18 mouse cellular contexts compared by ENCODE assay signal in the genomic region with DNA sequence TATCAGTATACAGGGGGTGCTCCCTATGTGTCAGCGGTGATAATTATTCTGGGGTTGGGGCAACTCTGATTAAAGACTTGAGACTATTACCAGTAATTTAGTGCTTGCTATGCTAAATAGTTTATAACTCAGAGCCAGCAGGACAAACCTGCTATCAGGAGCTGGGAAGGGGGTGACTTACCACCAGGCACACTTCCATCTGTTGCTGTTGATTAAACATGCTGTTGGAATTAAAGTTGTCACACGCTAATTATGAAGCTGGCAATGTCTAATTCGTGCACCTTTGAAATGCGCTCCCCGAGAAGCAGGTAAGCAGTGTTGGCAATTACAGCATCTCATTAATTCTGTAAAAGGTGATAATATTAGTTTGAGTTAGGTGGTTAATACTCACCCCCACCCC.
DNase-seq lines count a peak whose midpoint lies in the region; ATAC-seq and TF ChIP-seq lines count a peak whose summit lies in the region.
"Had no signal": no experiment of that assay in that cellular context is flagged by ENCODE, and none has a peak within 500 bp of the region (broad histone marks: within the 10 kb centered on the region; RNA-seq: fewer than 3 reads in every experiment).

No protein-coding gene starts in this region.

- peak; percentile 44 for DNase-seq in forebrain, embryonic 14.5 days (ENCODE audit: low spot score)
- DNase-seq in forebrain, embryonic 11.5 days (ENCODE audit: low spot score) = no peak
- peak; percentile 43 for DNase-seq in hindbrain, postnatal 0 days (ENCODE audit: low spot score)
- DNase-seq in brain, adult 2 months (ENCODE audit: low read depth, low spot score) = peak; percentile 2
- DNase-seq in forebrain, postnatal 0 days = peak; percentile 8
- DNase-seq in right cerebral cortex, adult 18-20 months = no peak
- DNase-seq: adrenal gland, postnatal 14 days; cerebellum, adult 2 months; cerebellum, postnatal 10 days; gastrocnemius, postnatal 14 days; heart, adult 2 months; heart, postnatal 14 days had no signal

- ATAC-seq in forebrain, embryonic 14.5 days = 0 out of 2 replicates have a peak, but pooled peaks have one; percentile 5
- ATAC-seq in forebrain, embryonic 11.5 days (replicated peaks; ENCODE audit: low FRiP score) = no peak
- ATAC-seq in hindbrain, postnatal 0 days = no peak; the same call in 1 of the 2 replicates
- no peak for ATAC-seq in hindbrain, embryonic 12.5 days (ENCODE audit: low FRiP score)
- ATAC-seq in forebrain, postnatal 0 days = no peak
- ATAC-seq: activated CD4-positive, CD25-positive, alpha-beta regulatory T cell, adult 4 months; intestine, embryonic 16.5 days had no signal

- H3K4me1 ChIP-seq in forebrain, embryonic 14.5 days (ENCODE audit: control insufficient read depth, insufficient read depth, low read length) = no peaks in the 10 kb centered on the region
- H3K4me1 ChIP-seq in forebrain, embryonic 11.5 days (replicated peaks; ENCODE audit: control insufficient read depth, insufficient read depth, low read length) = no peaks in the 10 kb centered on the region
- no peaks in the 10 kb centered on the region for H3K4me1 ChIP-seq in hindbrain, postnatal 0 days (ENCODE audit: insufficient read depth, low read length)
- H3K4me1 ChIP-seq in hindbrain, embryonic 12.5 days = no peaks in the 10 kb centered on the region
- H3K4me1 ChIP-seq in forebrain, postnatal 0 days (ENCODE audit: insufficient read depth) = no peaks in the 10 kb centered on the region
- H3K4me1 ChIP-seq: embryonic facial prominence, embryonic 10.5 days; heart, embryonic 15.5 days had no signal

- WGBS in forebrain, embryonic 14.5 days = 28% methylated on average over 5 of the region's 5 CpGs
- 40% methylated on average over 5 of the region's 5 CpGs for WGBS in forebrain, embryonic 11.5 days
- 33% methylated on average over 5 of the region's 5 CpGs for WGBS in hindbrain, postnatal 0 days
- 54% methylated on average over 5 of the region's 5 CpGs for WGBS in hindbrain, embryonic 12.5 days
- 32% methylated on average over 5 of the region's 5 CpGs for WGBS in forebrain, postnatal 0 days

- no peak overlapping the region for H3K27ac ChIP-seq in forebrain, embryonic 14.5 days (ENCODE audit: low read depth, low read length)
- no peak overlapping the region for H3K27ac ChIP-seq in forebrain, embryonic 11.5 days (ENCODE audit: low read depth, low read length)
- no peak overlapping the region for H3K27ac ChIP-seq in hindbrain, postnatal 0 days
- no peak overlapping the region for H3K27ac ChIP-seq in hindbrain, embryonic 12.5 days
- H3K27ac ChIP-seq in forebrain, postnatal 0 days (ENCODE audit: low read depth, low read length) = no peak overlapping the region
- H3K27ac ChIP-seq: embryonic facial prominence, embryonic 10.5 days; heart, adult 2 months; heart, embryonic 15.5 days had no signal

- H3K9me3 ChIP-seq in forebrain, embryonic 14.5 days (replicated peaks; ENCODE audit: control insufficient read depth, low read length) = no peaks in the 10 kb centered on the region
- no peaks in the 10 kb centered on the region for H3K9me3 ChIP-seq in forebrain, embryonic 11.5 days (ENCODE audit: control insufficient read depth, low read length)
- no peaks in the 10 kb centered on the region for H3K9me3 ChIP-seq in hindbrain, postnatal 0 days (ENCODE audit: low read length)
- no peaks in the 10 kb centered on the region for H3K9me3 ChIP-seq in hindbrain, embryonic 12.5 days (replicated peaks)
- H3K9me3 ChIP-seq in forebrain, postnatal 0 days (ENCODE audit: low read length) = no peaks in the 10 kb centered on the region
- H3K9me3 ChIP-seq: embryonic facial prominence, embryonic 10.5 days; heart, embryonic 15.5 days had no signal

- no peak overlapping the region for H3K9ac ChIP-seq in forebrain, embryonic 14.5 days (ENCODE audit: low read length)
- no peak overlapping the region for H3K9ac ChIP-seq in forebrain, embryonic 11.5 days (ENCODE audit: low read length)
- H3K9ac ChIP-seq in hindbrain, postnatal 0 days (replicated peaks; ENCODE audit: low read length) = no peak overlapping the region
- no peak overlapping the region for H3K9ac ChIP-seq in hindbrain, embryonic 12.5 days
- H3K9ac ChIP-seq in forebrain, postnatal 0 days = no peak overlapping the region
- H3K9ac ChIP-seq: heart, embryonic 15.5 days had no signal

- TF ChIP-seq CTCF in hindbrain, postnatal 0 days (IDR thresholded peaks at IDR 0.05; ENCODE audit: low read depth) = no peak
- no peak for TF ChIP-seq CTCF in forebrain, postnatal 0 days (IDR thresholded peaks at IDR 0.05; ENCODE audit: low read depth)

- no peaks in the 10 kb centered on the region for H3K27me3 ChIP-seq in forebrain, embryonic 14.5 days (replicated peaks; ENCODE audit: control insufficient read depth, insufficient read depth, low read length)
- no peaks in the 10 kb centered on the region for H3K27me3 ChIP-seq in forebrain, embryonic 11.5 days (ENCODE audit: control insufficient read depth, insufficient read depth, low read length)
- no peaks in the 10 kb centered on the region for H3K27me3 ChIP-seq in hindbrain, postnatal 0 days (ENCODE audit: insufficient read depth, low read length)
- H3K27me3 ChIP-seq in hindbrain, embryonic 12.5 days = no peaks in the 10 kb centered on the region
- no peaks in the 10 kb centered on the region for H3K27me3 ChIP-seq in forebrain, postnatal 0 days (ENCODE audit: insufficient read depth, low read length)
- H3K27me3 ChIP-seq: heart, embryonic 15.5 days had no signal

- no peak overlapping the region for H3K4me2 ChIP-seq in forebrain, embryonic 14.5 days (ENCODE audit: low read length)
- no peak overlapping the region for H3K4me2 ChIP-seq in forebrain, embryonic 11.5 days (ENCODE audit: low read depth, low read length, severe bottlenecking)
- no peak overlapping the region for H3K4me2 ChIP-seq in hindbrain, postnatal 0 days (ENCODE audit: low read depth, low read length)
- H3K4me2 ChIP-seq in hindbrain, embryonic 12.5 days (replicated peaks) = no peak overlapping the region
- H3K4me2 ChIP-seq in forebrain, postnatal 0 days (ENCODE audit: low read depth) = no peak overlapping the region
- H3K4me2 ChIP-seq: heart, embryonic 11.5 days; heart, embryonic 15.5 days had no signal

- no peak overlapping the region for H3K4me3 ChIP-seq in forebrain, embryonic 14.5 days (ENCODE audit: low read depth, low read length)
- H3K4me3 ChIP-seq in forebrain, embryonic 11.5 days (ENCODE audit: low read depth, low read length) = no peak overlapping the region
- no peak overlapping the region for H3K4me3 ChIP-seq in hindbrain, postnatal 0 days (ENCODE audit: low read length)
- no peak overlapping the region for H3K4me3 ChIP-seq in hindbrain, embryonic 12.5 days
- H3K4me3 ChIP-seq in forebrain, postnatal 0 days (ENCODE audit: low read depth, low read length) = no peak overlapping the region
- H3K4me3 ChIP-seq: embryonic facial prominence, embryonic 10.5 days; heart, adult 2 months; heart, embryonic 15.5 days had no signal

- H3K36me3 ChIP-seq in forebrain, embryonic 14.5 days (ENCODE audit: control insufficient read depth, insufficient read depth, low read length) = no peaks in the 10 kb centered on the region
- no peaks in the 10 kb centered on the region for H3K36me3 ChIP-seq in forebrain, embryonic 11.5 days (ENCODE audit: control insufficient read depth, insufficient read depth, low read length)
- no peaks in the 10 kb centered on the region for H3K36me3 ChIP-seq in hindbrain, postnatal 0 days (ENCODE audit: insufficient read depth, low read length)
- H3K36me3 ChIP-seq in hindbrain, embryonic 12.5 days = no peaks in the 10 kb centered on the region
- H3K36me3 ChIP-seq in forebrain, postnatal 0 days (ENCODE audit: insufficient read depth) = no peaks in the 10 kb centered on the region
- H3K36me3 ChIP-seq: embryonic facial prominence, embryonic 10.5 days; heart, embryonic 15.5 days had no signal

Comparison
In these comparisons a context has a peak if more than half of its experiments do, and no peak if none do; other contexts are left out.
1. DNase-seq: peak in forebrain, embryonic 14.5 days (single experiment), hindbrain, postnatal 0 days (single experiment), brain, adult 2 months (single experiment) and forebrain, postnatal 0 days (single experiment); none in forebrain, embryonic 11.5 days (single experiment) and right cerebral cortex, adult 18-20 months (single experiment).